Mouse (Mus musculus) CH12.LX (cell line): ENCODE measurements around the gene Kat2b. TPM values are rescaled to one million over a fixed set of nuclear protein-coding genes. Genes with fewer than 3 reads are reported as not detected.

Experiments
- DNase-seq: peaks from one replicate; pipeline ENCODE4 v3.0.0-alpha.2; 2013; ENCODE audit errors: extremely low read depth
- H3K27ac ChIP-seq: 2 replicates; pipeline ENCODE4 v1.5.1; 2012; ENCODE audit warnings: low read depth, mild to moderate bottlenecking, control low read depth, moderate library complexity; ENCODE audit not compliant: insufficient read depth
- H3K27me3 ChIP-seq: replicated peaks from 2 replicates; pipeline ENCODE3; 2012; ENCODE audit warnings: inconsistent platforms
- H3K36me3 ChIP-seq, 2 experiments: replicated peaks in 1 of 2; 2 replicates each; pipeline versions ENCODE3 to v1.6.1; 2012; ENCODE audit warnings: inconsistent platforms in 1 of 2, low read length in 1 of 2, mild to moderate bottlenecking in 1 of 2, mixed read lengths in 1 of 2, moderate library complexity in 1 of 2; ENCODE audit not compliant: control insufficient read depth in 1 of 2, insufficient read depth in 1 of 2
- H3K4me1 ChIP-seq, 2 experiments: 2 replicates each; pipeline ENCODE4 v1.6.1; 2012; ENCODE audit warnings: inconsistent platforms in 1 of 2, moderate library complexity in 1 of 2; ENCODE audit not compliant: insufficient read depth in 2 of 2, control insufficient read depth in 1 of 2
- H3K4me2 ChIP-seq: 2 replicates; pipeline ENCODE4 v1.6.1; 2012; ENCODE audit warnings: low read depth, mild to moderate bottlenecking, control low read depth; ENCODE audit not compliant: poor library complexity, insufficient read depth, severe bottlenecking
- H3K4me3 ChIP-seq, 3 experiments: fragments of 150-350 bp in 1 of 3; sonication (generic) in 1 of 3; replicated peaks in 1 of 3; 2 replicates each; pipeline versions ENCODE3 to v1.5.1; 2011 to 2012; ENCODE audit warnings: low read depth in 2 of 3, low read length in 2 of 3, mild to moderate bottlenecking in 2 of 3, moderate library complexity in 2 of 3, control low read depth in 1 of 3, improper control_type of control experiment in 1 of 3, inconsistent platforms in 1 of 3, mixed read lengths in 1 of 3; ENCODE audit not compliant: poor library complexity in 1 of 3
- H3K79me2 ChIP-seq: replicated peaks from 2 replicates; pipeline ENCODE4 v1.6.1; 2012; ENCODE audit warnings: mild to moderate bottlenecking, moderate library complexity; ENCODE audit not compliant: control insufficient read depth, poor library complexity, insufficient read depth, severe bottlenecking; ENCODE audit errors: extremely low read depth
- H3K9ac ChIP-seq: 2 replicates; pipeline ENCODE4 v1.6.1; 2012; ENCODE audit warnings: low read depth, mild to moderate bottlenecking, control low read depth, moderate library complexity; ENCODE audit not compliant: insufficient read depth
- H3K9me3 ChIP-seq: replicated peaks from 2 replicates; pipeline ENCODE3; 2012; ENCODE audit warnings: low read length, inconsistent platforms, mixed read lengths
- BHLHE40 ChIP-seq: IDR thresholded peaks from 2 replicates; pipeline ENCODE4 v1.6.1; 2011; ENCODE audit warnings: mild to moderate bottlenecking, low read depth, low read length, improper control_type of control experiment
- E2F4 ChIP-seq: IDR thresholded peaks from 2 replicates; pipeline ENCODE4 v1.6.1; 2011; ENCODE audit warnings: low read depth, low read length, improper control_type of control experiment; ENCODE audit not compliant: insufficient replicate concordance
- ELF1 ChIP-seq: IDR thresholded peaks from 2 replicates; pipeline ENCODE4 v1.6.1; 2014; ENCODE audit warnings: low read depth, mild to moderate bottlenecking, inconsistent platforms, low read length, improper control_type of control experiment
- IRF4 ChIP-seq: IDR thresholded peaks from 2 replicates; pipeline ENCODE4 v1.6.1; 2014; ENCODE audit warnings: low read depth, mild to moderate bottlenecking, inconsistent platforms, low read length, improper control_type of control experiment
- JUN ChIP-seq: IDR thresholded peaks from 2 replicates; pipeline ENCODE4 v1.6.1; 2011; ENCODE audit warnings: low read depth, mild to moderate bottlenecking, low read length, improper control_type of control experiment, moderate library complexity; ENCODE audit not compliant: insufficient read depth
- KAT2A ChIP-seq: IDR thresholded peaks from 2 replicates; pipeline ENCODE4 v1.6.1; 2012; ENCODE audit warnings: low read length, improper control_type of control experiment, inconsistent platforms; ENCODE audit not compliant: insufficient replicate concordance
- MAX ChIP-seq: IDR thresholded peaks from 2 replicates; pipeline ENCODE4 v1.6.1; 2011; ENCODE audit warnings: low read length, improper control_type of control experiment
- MEF2A ChIP-seq: IDR thresholded peaks from 2 replicates; pipeline ENCODE4 v1.6.1; 2014; ENCODE audit warnings: low read depth, mild to moderate bottlenecking, inconsistent platforms, low read length, improper control_type of control experiment, borderline replicate concordance
- MXI1 ChIP-seq: IDR thresholded peaks from 2 replicates; pipeline ENCODE4 v1.6.1; 2011; ENCODE audit warnings: mild to moderate bottlenecking, low read depth, low read length, improper control_type of control experiment
- NELFE ChIP-seq: IDR thresholded peaks from 2 replicates; pipeline ENCODE4 v1.6.1; 2011; ENCODE audit warnings: low read depth, low read length, improper control_type of control experiment
- NRF1 ChIP-seq: IDR thresholded peaks from 2 replicates; pipeline ENCODE4 v1.6.1; 2014; ENCODE audit warnings: low read depth, mild to moderate bottlenecking, inconsistent platforms, low read length, improper control_type of control experiment, moderate library complexity
- RCOR1 ChIP-seq: conservative IDR thresholded peaks from 2 replicates; pipeline ENCODE4 v1.6.1; 2012; ENCODE audit warnings: low read depth, mild to moderate bottlenecking, inconsistent platforms, low read length, improper control_type of control experiment
- SIN3A ChIP-seq: IDR thresholded peaks from 2 replicates; pipeline ENCODE4 v1.6.1; 2012; ENCODE audit warnings: low read length, improper control_type of control experiment, inconsistent platforms
- TBP ChIP-seq: conservative IDR thresholded peaks from 2 replicates; pipeline ENCODE4 v1.6.1; 2011; ENCODE audit warnings: low read depth, low read length, improper control_type of control experiment
- TCF12 ChIP-seq: IDR thresholded peaks from 2 replicates; pipeline ENCODE4 v1.6.1; 2014; ENCODE audit warnings: low read depth, mild to moderate bottlenecking, inconsistent platforms, low read length, improper control_type of control experiment
- USF2 ChIP-seq: conservative IDR thresholded peaks from 2 replicates; pipeline ENCODE4 v1.6.1; 2011; ENCODE audit warnings: low read depth, low read length, improper control_type of control experiment
- ZC3H11A ChIP-seq: IDR thresholded peaks from 2 replicates; pipeline ENCODE4 v1.6.1; 2012; ENCODE audit warnings: low read depth, mild to moderate bottlenecking, inconsistent platforms, low read length, improper control_type of control experiment
- ZNF384 ChIP-seq: IDR thresholded peaks from 2 replicates; pipeline ENCODE4 v1.6.1; 2012; ENCODE audit warnings: low read depth, low read length, improper control_type of control experiment, inconsistent platforms
- dilution Hi-C: fragments of 300-500 bp; cut with MboI; formaldehyde crosslinking; loops from 2 replicates; pipeline ENCODE4 v1.14.3; 2020; ENCODE audit warnings: low sequenced_read_pairs; ENCODE audit not compliant: extremely low pct_unique_long_range_greater_than_20kb, extremely low pct_ligation_motif_present
- in situ Hi-C: fragments of 300-500 bp; cut with MboI; formaldehyde crosslinking; loops from 3 replicates; pipeline ENCODE4 v1.14.3; 2019; ENCODE audit warnings: low sequenced_read_pairs, low pct_ligation_motif_present, low pct_unique_long_range_greater_than_20kb, mixed read lengths
- polyA plus RNA-seq: library from polyadenylated mRNA; unstranded; fragments of >175 nt; gene quantifications from 2 replicates; pipeline ENCODE4 v1.2.1, GENCODE M21; 2012; ENCODE audit warnings: low read depth; ENCODE audit not compliant: insufficient read length
- total RNA-seq, 2 experiments: library from RNA; depleted of rRNA; stranded (reverse); fragments of 300-350 nt in 1 of 2; fragments of >200 nt in 1 of 2; gene quantifications; 2 replicates each; pipeline ENCODE4 v1.2.3; 2012 to 2014

Gene Kat2b
- total and polyA plus RNA-seq, 3 experiments = 3.6 to 4.6 (median 4.1) TPM

GRCm38 (mm10) chr17:53594590-53594989 is 27.9 kb downstream of the Kat2b start:
- Histone ChIP-seq H3K4me2 (no peak overlapping the region), H3K79me2 (peaks cover 2% of the 10 kb centered on the region; the same call in 1 of the 2 replicates), H3K4me3 (no peak overlapping the region), H3K27ac (no peak overlapping the region), H3K4me1 (peaks cover 3 to 7% of the 10 kb centered on the region in 2 experiments), H3K36me3 (peaks cover 0 to 3% of the 10 kb centered on the region in 2 experiments), H3K9me3 (no peaks in the 10 kb centered on the region), H3K9ac (no peak overlapping the region), H3K27me3 (no peaks in the 10 kb centered on the region)
- TF ChIP-seq SIN3A (no peak), ZNF384 (no peak), MAX (no peak), RCOR1 (no peak), JUN (no peak)
- dilution Hi-C loops = no loop called here
- in situ Hi-C loops = no loop called here
- no peak for DNase-seq

GRCm38 (mm10) chr17:53595527-53595926 is 28.9 kb downstream of the Kat2b start:
- Histone ChIP-seq H3K4me1 (peaks cover 3 to 7% of the 10 kb centered on the region in 2 experiments), H3K9ac (no peak overlapping the region), H3K79me2 (peaks cover 2% of the 10 kb centered on the region; the same call in 1 of the 2 replicates), H3K4me2 (no peak overlapping the region), H3K36me3 (peaks cover 0 to 3% of the 10 kb centered on the region in 2 experiments), H3K4me3 (no peak overlapping the region), H3K9me3 (no peaks in the 10 kb centered on the region), H3K27me3 (no peaks in the 10 kb centered on the region), H3K27ac (no peak overlapping the region)
- in situ Hi-C loops (no loop called here), dilution Hi-C loops (no loop called here)
- no peak for DNase-seq
- TF ChIP-seq RCOR1 = no peak
- TF ChIP-seq, all 38 proteins: peak for 0

DNA sequence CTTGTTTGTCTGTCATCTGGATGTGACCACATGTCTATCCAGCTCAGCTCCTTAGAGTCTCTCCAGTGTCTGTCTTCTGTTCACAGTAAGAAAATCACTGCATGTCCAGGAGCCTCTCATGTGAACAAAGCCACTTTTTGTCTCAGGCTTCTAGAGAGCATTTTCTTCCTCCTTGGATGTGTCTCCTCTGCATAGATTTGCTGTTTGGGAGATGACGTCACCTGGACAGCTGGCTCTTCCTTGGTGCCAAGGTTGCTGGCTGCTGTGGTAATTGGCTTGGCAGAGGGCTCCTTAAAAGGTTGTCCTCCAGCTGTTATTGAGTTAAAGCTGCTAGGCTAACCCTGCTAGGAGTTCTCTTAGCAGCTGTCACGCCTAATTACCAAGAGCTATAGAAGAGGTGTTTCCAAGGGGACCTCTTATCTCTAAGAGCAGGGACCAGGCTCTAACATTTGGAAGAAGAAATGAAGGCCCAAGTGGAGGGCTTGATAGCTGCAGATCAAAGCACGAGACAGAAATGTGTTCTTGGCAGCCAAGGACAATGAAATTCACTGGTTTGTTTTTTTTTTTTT is 29.7 kb downstream of the Kat2b start:
- Histone ChIP-seq H3K4me1 (peaks cover 3 to 7% of the 10 kb centered on the region in 2 experiments), H3K9ac (no peak overlapping the region), H3K4me3 (no peak overlapping the region), H3K4me2 (no peak overlapping the region), H3K27me3 (no peaks in the 10 kb centered on the region), H3K27ac (no peak overlapping the region), H3K36me3 (peaks cover 0 to 3% of the 10 kb centered on the region in 2 experiments), H3K79me2 (peaks cover 2% of the 10 kb centered on the region; the same call in 1 of the 2 replicates), H3K9me3 (no peaks in the 10 kb centered on the region)
- TF ChIP-seq USF2 (no peak), ZC3H11A (no peak), MEF2A (no peak), MXI1 (no peak), TCF12 (no peak), BHLHE40 (no peak), IRF4 (no peak), TBP (no peak), NELFE (no peak), E2F4 (no peak), ELF1 (no peak), NRF1 (no peak), KAT2A (no peak)
- dilution Hi-C loops (no loop called here), in situ Hi-C loops (no loop called here)
- DNase-seq = no peak
